Mouse (Mus musculus) erythroblast, embryonic 14.5 days (primary cell): ENCODE results near the gene Muc1.

ENCODE experiments used
- GATA1 ChIP-seq: IDR thresholded peaks from 2 replicates; pipeline ENCODE4 v1.6.1; 2012; ENCODE audit warnings: low read length, inconsistent platforms, mixed read lengths
- TAL1 ChIP-seq: IDR thresholded peaks from 3 replicates; pipeline ENCODE4 v1.6.1; 2012; ENCODE audit warnings: low read length, inconsistent platforms, mixed read lengths

- TF ChIP-seq GATA1 (no peak), TAL1 (no peak)
Observed at GRCm38 (mm10) chr3:89203142-89203514, 25.7 kb upstream of the Muc1 start.
